Mouse (Mus musculus): ENCODE measurements around the gene Gm10024.

GRCm38 (mm10) chr10:77682994-77683393 is 28.3 kb upstream of the Gm10024 start:
- no peak for TF ChIP-seq TAL1 (IDR thresholded peaks at IDR 0.05; ENCODE audit: low read length)
- no peak for TF ChIP-seq GATA1 (IDR thresholded peaks at IDR 0.05; ENCODE audit: low read length)

All from erythroblast, embryonic 14.5 days (primary cell).